Comparison of ENCODE assay signal across 13 mouse cellular contexts in genomic region chr3:126612748-126613509, GRCm38 (mm10). TPM values are rescaled to one million over a fixed set of nuclear protein-coding genes. Genes with fewer than 3 reads are reported as not detected.
DNase-seq lines count a peak whose midpoint lies in the region; ATAC-seq and TF ChIP-seq lines count a peak whose summit lies in the region.
"Had no signal": no experiment of that assay in that cellular context is flagged by ENCODE, and none has a peak within 500 bp of the region (broad histone marks: within the 10 kb centered on the region; RNA-seq: fewer than 3 reads in every experiment).

No protein-coding gene starts in this region.

- in situ Hi-C loops in CH12.LX (cut with MboI; ENCODE audit: low pct_ligation_motif_present, low pct_unique_long_range_greater_than_20kb, low sequenced_read_pairs) = no loop called here

- peaks cover 75% of the 10 kb centered on the region for H3K4me1 ChIP-seq in heart, embryonic 13.5 days
- H3K4me1 ChIP-seq in CH12.LX (ENCODE audit: control insufficient read depth in 1 of 2, insufficient read depth in 2 of 2) = peaks cover 4 to 62% of the 10 kb centered on the region in 2 experiments; a peak in 3 of 4 replicates
- H3K4me1 ChIP-seq in intestine, embryonic 15.5 days (replicated peaks) = 0 out of 2 replicates have a peak, but pooled peaks cover 7% of the 10 kb centered on the region
- H3K4me1 ChIP-seq: embryonic facial prominence, embryonic 12.5 days had no signal

- no peak for ATAC-seq in heart, embryonic 13.5 days (ENCODE audit: extremely low read depth, insufficient number of reproducible peaks, low FRiP score, low TSS enrichment)
- ATAC-seq in intestine, embryonic 15.5 days = no peak
- ATAC-seq: forebrain, embryonic 16.5 days; liver, embryonic 12.5 days had no signal

- H3K4me3 ChIP-seq in heart, embryonic 13.5 days = no peak overlapping the region
- peak overlapping the region in 1 of 3 experiments; percentile 36 for H3K4me3 ChIP-seq in CH12.LX (replicated peaks in 1 of 3; ENCODE audit: low read depth in 2 of 3, low read length in 2 of 3, poor library complexity in 1 of 3)
- no peak overlapping the region for H3K4me3 ChIP-seq in intestine, embryonic 15.5 days (replicated peaks)
- H3K4me3 ChIP-seq: embryonic facial prominence, embryonic 12.5 days; liver, embryonic 12.5 days; neural tube, embryonic 12.5 days had no signal

- no peak for TF ChIP-seq EP300 in CH12.LX (IDR thresholded peaks at IDR 0.05; ENCODE audit: low read length)

- no peak for TF ChIP-seq RAD21 in CH12.LX (IDR thresholded peaks at IDR 0.05; ENCODE audit: low read depth, low read length)

- H3K36me3 ChIP-seq in heart, embryonic 13.5 days = peaks cover 14% of the 10 kb centered on the region
- H3K36me3 ChIP-seq in CH12.LX (replicated peaks in 1 of 2; ENCODE audit: control insufficient read depth in 1 of 2, insufficient read depth in 1 of 2, low read length in 1 of 2) = peaks cover 12 to 26% of the 10 kb centered on the region in 2 experiments
- H3K36me3 ChIP-seq in intestine, embryonic 15.5 days = no peaks in the 10 kb centered on the region
- H3K36me3 ChIP-seq: embryonic facial prominence, embryonic 12.5 days; liver, embryonic 12.5 days; neural tube, embryonic 12.5 days had no signal

- peaks cover 74% of the 10 kb centered on the region for H3K79me2 ChIP-seq in CH12.LX (replicated peaks; ENCODE audit: control insufficient read depth, extremely low read depth, insufficient read depth, poor library complexity, severe bottlenecking)

- TF ChIP-seq CTCF in CH12.LX (conservative IDR thresholded peaks at IDR 0.05 in 1 of 2, IDR thresholded peaks at IDR 0.05 in 1 of 2; ENCODE audit: low read depth in 2 of 2, low read length in 2 of 2) = no peak

- no peaks in the 10 kb centered on the region for H3K27me3 ChIP-seq in heart, embryonic 13.5 days (replicated peaks)
- H3K27me3 ChIP-seq in CH12.LX (replicated peaks) = no peaks in the 10 kb centered on the region
- no peaks in the 10 kb centered on the region for H3K27me3 ChIP-seq in intestine, embryonic 15.5 days (replicated peaks)
- H3K27me3 ChIP-seq: embryonic facial prominence, embryonic 12.5 days; liver, embryonic 12.5 days; neural tube, embryonic 12.5 days had no signal

- no peak overlapping the region; the same call in 1 of the 2 replicates for H3K4me2 ChIP-seq in heart, embryonic 13.5 days
- H3K4me2 ChIP-seq in CH12.LX (ENCODE audit: insufficient read depth, low read depth, poor library complexity, severe bottlenecking) = peak overlapping the region; percentile 98
- H3K4me2 ChIP-seq in intestine, embryonic 15.5 days (replicated peaks) = no peak overlapping the region
- H3K4me2 ChIP-seq: embryonic facial prominence, embryonic 12.5 days; liver, embryonic 12.5 days; neural tube, embryonic 12.5 days had no signal

- peak; percentile 50 to 90 for DNase-seq in adrenal gland, adult (ENCODE audit: inconsistent age in 2 of 2, low spot score in 1 of 2)
- no peak for DNase-seq in adrenal gland, postnatal 4 days (ENCODE audit: low spot score in 2 of 2)
- DNase-seq in heart, adult 11 months = no peak
- no peak for DNase-seq in CH12.LX (ENCODE audit: extremely low read depth)
- DNase-seq in kidney, adult 18-20 months = no peak
- no peak for DNase-seq in gastrocnemius, adult 18-20 months (ENCODE audit: low spot score)
- DNase-seq: thymus, postnatal 14 days had no signal

- H3K9me3 ChIP-seq in heart, embryonic 13.5 days = peaks cover 8% of the 10 kb centered on the region
- peaks cover 15% of the 10 kb centered on the region for H3K9me3 ChIP-seq in CH12.LX (replicated peaks; ENCODE audit: low read length)
- no peaks in the 10 kb centered on the region for H3K9me3 ChIP-seq in intestine, embryonic 15.5 days
- H3K9me3 ChIP-seq: embryonic facial prominence, embryonic 12.5 days; liver, embryonic 12.5 days; neural tube, embryonic 12.5 days had no signal

- dilution Hi-C loops in CH12.LX (cut with MboI; ENCODE audit: extremely low pct_ligation_motif_present, extremely low pct_unique_long_range_greater_than_20kb, low sequenced_read_pairs) = no loop called here

- 45% methylated on average over 4 of the region's 4 CpGs for WGBS in heart, embryonic 13.5 days
- 59% methylated on average over 4 of the region's 4 CpGs for WGBS in intestine, embryonic 15.5 days

- TF ChIP-seq POLR2A in CH12.LX (IDR thresholded peaks at IDR 0.05; ENCODE audit: low read depth, low read length) = no peak

- H3K9ac ChIP-seq in heart, embryonic 13.5 days = 0 out of 2 replicates have a peak overlapping the region, but pooled peaks have one; percentile 21
- peak overlapping the region; percentile 78 for H3K9ac ChIP-seq in CH12.LX (ENCODE audit: insufficient read depth, low read depth)
- H3K9ac ChIP-seq in intestine, embryonic 15.5 days = no peak overlapping the region
- H3K9ac ChIP-seq: embryonic facial prominence, embryonic 12.5 days; liver, embryonic 12.5 days; neural tube, embryonic 12.5 days had no signal

- no peak overlapping the region; the same call in 1 of the 2 replicates for H3K27ac ChIP-seq in heart, embryonic 13.5 days (replicated peaks)
- H3K27ac ChIP-seq in CH12.LX (ENCODE audit: insufficient read depth, low read depth) = peak overlapping the region; percentile 89
- peak overlapping the region; percentile 23; the same call in 1 of the 2 replicates for H3K27ac ChIP-seq in intestine, embryonic 15.5 days
- H3K27ac ChIP-seq: embryonic facial prominence, embryonic 12.5 days; liver, embryonic 12.5 days; neural tube, embryonic 12.5 days had no signal

TF ChIP-seq in CH12.LX, 34 proteins besides CTCF, POLR2A, EP300 and RAD21:
- no peak for TF ChIP-seq TCF12 (IDR thresholded peaks at IDR 0.05; ENCODE audit: low read depth, low read length)
- TF ChIP-seq TBP (conservative IDR thresholded peaks at IDR 0.05; ENCODE audit: low read depth, low read length) = no peak
- TF ChIP-seq JUN (IDR thresholded peaks at IDR 0.05; ENCODE audit: insufficient read depth, low read depth, low read length) = no peak
- TF ChIP-seq MXI1 (IDR thresholded peaks at IDR 0.05; ENCODE audit: low read depth, low read length) = no peak
- no peak for TF ChIP-seq USF1 (IDR thresholded peaks at IDR 0.05; ENCODE audit: low read depth, low read length)

RNA-seq across cellular contexts. Expression of gene Camk2d, which starts 16.8 kb away (rescaled TPM):
- 100 to 1,000 TPM in 1 of 2 experiments, 10 to 100 TPM in 1; 99.4 to 100 TPM for total RNA-seq in adrenal gland, postnatal 4 days (2021)
- 87.4 and 97.6 TPM in 2 replicates for polyA plus RNA-seq in heart, embryonic 13.5 days (2015; fragmentation: Nextera tagmentation; extraction: Ambion mirVana)
- total RNA-seq in CH12.LX (2012; rRNA removed) (59.7 and 80.4 TPM in 2 replicates), CH12.LX (2014; rRNA removed) (64.6 and 77.3 TPM in 2 replicates)
- polyA plus RNA-seq in CH12.LX (2012; ENCODE audit: insufficient read length, low read depth) = 66.1 and 68.9 TPM in 2 replicates
- polyA plus RNA-seq in intestine, embryonic 15.5 days (2015; fragmentation: Nextera tagmentation; extraction: Ambion mirVana) = 37.8 and 39.9 TPM in 2 replicates
- total RNA-seq in gastrocnemius, adult 18-20 months (2021) = 10 to 100 TPM; 58.1 to 58.9 TPM

Comparison
In these comparisons a context has a peak if more than half of its experiments do, and no peak if none do; other contexts are left out.
1. DNase-seq: peak in adrenal gland, adult (2 of 2); none in adrenal gland, postnatal 4 days (0 of 2), heart, adult 11 months (single experiment), CH12.LX (single experiment), kidney, adult 18-20 months (single experiment) and gastrocnemius, adult 18-20 months (single experiment).